Mouse (Mus musculus): ENCODE measurements around the gene Cacng6.
A peak's percentile ranks its signal among the peaks of the same experiment; 100 is the strongest.
"Not testable (repeated sequence)": the region's sequence is repeated elsewhere in the genome, so short reads cannot be mapped to it uniquely, and the experiment has no call there.

The Cacng6 gene

DNA sequence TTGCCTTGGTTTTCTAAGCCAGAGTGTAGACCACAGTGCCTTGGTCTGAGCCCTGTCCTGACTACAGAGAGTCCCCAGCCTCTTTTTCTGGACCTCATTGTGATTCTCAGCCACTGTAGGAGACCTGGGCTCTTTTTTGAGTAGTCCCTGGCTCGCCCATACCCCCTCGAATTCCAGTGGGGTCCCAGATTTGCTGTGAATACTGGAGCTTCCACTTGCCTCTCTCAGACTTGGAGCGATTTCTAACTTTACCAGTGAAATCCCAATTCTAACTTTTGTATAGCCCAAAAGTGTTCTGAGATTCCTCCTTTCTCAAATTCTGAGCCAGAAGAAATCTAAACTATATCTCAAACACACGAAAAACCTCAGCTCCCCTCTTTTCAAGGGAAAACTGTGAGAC, at the start of gene Cacng6:
TSS of gene Cacng6 (plus strand) at position 301 of the 400 bp plus-strand sequence.
- DNase-seq = no peak

DNA sequence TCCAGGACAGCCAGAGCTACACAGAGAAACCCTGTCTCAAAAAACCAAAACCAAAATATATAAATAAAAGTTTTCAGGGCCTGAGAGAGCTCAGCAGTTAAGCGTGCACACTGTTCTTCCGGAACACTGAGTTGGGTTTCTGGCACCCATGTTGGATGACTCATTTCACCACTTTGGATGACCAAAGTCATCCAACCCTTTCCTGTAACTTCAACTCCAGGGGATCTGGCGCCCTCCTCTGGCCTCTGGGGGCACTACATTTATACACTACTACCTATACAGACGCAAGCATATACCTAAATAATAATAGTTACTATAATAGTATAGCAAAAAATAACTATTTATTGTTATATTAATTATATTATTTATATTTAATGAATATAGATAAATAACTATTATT, 47.2 kb upstream of the Cacng6 start:
- peak; percentile 50 to 56 for DNase-seq

DNA sequence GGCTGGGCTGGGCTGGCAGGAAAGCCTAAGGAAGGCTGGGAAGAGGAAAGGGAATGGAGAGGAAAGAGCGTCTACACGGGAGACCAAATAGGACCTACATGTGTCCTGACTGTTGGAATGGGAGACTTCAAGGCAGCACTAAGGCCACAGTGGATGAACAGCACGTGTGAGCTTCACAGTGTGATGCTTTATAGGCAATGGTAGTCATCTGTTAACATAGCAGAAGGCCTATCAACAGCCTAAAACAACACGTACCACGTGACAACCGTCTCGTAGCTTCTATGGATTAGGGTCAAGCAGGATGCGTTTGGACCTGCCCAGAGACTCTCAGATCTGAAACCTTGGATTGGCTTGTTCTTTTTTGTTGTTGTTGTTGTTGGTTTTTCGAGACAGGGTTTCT, 41.9 kb upstream of the Cacng6 start:
- DNase-seq = no peak

GRCm38 (mm10) chr7:3384807-3385319, 39.1 kb upstream of the Cacng6 start:
- DNase-seq = no peak

DNA sequence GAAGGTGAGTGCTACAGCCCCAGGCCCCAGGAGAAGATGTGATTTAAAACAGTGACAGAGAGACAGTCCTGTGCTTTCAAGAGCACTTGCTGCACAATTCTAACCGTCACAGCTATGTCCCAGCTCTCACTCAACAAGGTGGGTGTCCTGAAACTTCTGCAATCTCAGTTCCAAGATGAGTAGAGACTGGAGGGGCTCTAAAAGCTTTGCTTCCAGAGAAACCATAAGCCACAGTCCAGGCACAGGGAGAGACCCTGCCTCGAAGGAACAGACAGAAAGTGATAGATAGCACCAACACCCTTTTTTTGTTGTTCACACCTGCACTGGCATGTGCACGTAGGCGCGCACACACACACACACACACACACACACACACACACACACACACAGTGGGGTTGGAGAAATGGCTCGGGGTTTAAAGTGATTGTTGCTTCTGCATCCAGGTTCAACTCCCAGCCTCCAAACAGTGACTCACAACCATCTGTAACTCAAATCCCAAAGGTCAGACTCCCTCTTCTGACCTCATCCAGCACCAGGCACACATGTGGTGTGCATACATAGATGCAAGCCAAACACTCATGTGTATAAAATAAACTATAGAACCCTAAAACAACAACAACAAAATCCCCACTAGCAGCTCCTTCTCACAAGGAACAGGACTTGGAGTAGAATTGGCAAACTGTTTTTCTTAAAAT, 37.8 kb upstream of the Cacng6 start:
- DNase-seq = no peak

DNA sequence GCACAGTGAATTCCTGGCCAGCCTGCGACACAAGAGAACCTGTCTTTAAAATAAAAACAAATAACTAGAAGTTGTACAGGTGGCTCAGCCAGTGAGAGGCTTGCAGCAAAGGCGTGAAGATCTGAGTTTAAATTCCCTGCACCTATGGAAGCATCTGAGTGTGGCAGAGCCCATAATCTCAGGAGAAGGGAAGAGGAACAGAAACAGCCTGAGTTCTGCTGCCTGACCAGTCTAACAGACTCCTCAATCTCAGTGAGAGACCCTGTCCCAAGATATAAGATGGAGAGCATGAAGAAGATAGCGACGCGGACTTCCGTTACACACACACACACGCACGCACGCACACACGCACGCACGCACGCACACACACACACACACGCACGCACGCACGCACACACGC, 36.2 kb upstream of the Cacng6 start:
- no peak for DNase-seq

DNA sequence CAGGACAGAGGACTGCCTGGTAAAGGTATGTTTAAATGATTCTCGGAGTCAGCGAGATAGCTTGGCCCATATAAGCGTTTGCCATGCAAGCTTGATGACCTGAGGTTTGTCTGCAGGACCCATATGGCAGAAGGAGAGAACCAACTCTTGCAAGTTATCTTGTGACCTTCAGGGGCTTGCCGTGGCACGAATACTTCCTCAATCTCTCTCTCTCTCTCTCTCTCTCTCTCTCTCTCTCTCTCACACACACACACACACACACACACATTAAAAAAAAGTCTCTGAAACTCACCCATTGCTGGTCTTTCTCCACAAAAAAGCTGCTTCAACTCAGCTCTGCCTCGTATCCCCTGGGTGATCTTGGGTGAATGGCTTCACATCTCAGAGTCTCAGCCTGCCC, 35.1 kb upstream of the Cacng6 start:
- DNase-seq = no peak

GRCm38 (mm10) chr7:3389444-3390412, 34.3 kb upstream of the Cacng6 start:
- DNase-seq = peak; percentile 43 to 74

- no peak for DNase-seq
Measured at GRCm38 (mm10) chr7:3390413-3391080, 33.4 kb upstream of the Cacng6 start, which contains the start of gene Cacng8. Cacng8 (plus strand) TSS chr7:3390683.

DNA sequence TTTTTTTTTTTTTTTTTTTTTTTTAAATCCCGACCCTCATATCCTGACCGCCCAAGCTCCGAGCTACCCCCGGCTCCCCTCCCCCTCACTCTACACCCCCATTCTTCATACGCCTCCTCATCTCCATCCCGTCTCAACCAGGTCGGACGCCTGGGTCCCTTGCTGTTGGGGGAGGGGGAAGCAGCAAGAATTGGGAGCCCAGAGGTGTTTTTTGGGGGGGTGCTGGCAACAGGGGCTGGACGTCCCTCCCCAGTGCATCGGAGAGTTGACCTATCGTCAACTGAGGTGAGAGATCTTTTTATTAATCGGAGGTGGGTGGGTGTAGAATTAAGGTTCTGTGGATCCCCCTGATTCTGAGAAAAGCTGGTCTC, 32.9 kb upstream of the Cacng6 start:
- DNase-seq = peak in 1 of 2 experiments; percentile 27

- DNase-seq = peak; percentile 27 to 31
Measured at GRCm38 (mm10) chr7:3391809-3392208, 32.2 kb upstream of the Cacng6 start.

DNA sequence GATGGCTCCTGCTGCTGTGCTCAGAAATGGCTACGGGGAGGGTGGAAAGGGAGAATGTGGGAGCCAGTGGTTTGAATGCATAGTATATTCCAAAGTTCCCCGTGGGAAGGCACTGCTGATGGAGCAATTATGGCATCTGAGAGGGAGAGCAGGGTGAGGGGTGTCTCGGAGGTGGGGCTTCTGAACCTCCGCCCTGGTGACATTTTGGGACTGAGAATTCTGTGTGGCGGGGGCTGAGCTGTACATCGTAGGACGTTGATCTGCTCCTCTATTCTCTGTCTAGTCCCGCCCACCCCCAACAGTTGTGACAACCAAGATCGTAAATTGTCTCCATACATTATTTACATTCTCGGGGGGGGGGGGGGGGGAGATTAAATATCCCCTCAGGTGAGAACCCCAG, 26.6 kb upstream of the Cacng6 start:
- no peak for DNase-seq

GRCm38 (mm10) chr7:3397797-3398196, 26.2 kb upstream of the Cacng6 start:
- DNase-seq = no peak

DNA sequence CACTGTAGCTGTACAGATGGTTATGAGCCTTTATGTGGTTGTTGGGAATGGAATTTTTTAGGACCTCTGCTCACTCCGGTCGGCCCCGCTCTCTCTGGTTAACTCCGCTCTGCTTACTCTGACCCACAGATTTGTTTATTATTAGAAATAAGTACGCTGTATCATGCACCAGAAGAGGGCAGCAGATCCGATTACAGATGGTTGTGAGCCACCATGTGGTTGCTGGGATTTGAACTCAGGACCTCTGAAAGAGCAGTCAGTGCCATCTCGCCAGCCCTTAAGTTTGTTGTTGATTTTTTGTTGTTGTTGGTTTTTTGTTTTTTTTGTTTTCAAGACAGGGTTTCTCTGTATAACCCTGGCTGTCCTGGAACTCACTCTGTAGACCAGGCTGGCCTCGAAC, 25.6 kb upstream of the Cacng6 start:
- not testable (repeated sequence) for DNase-seq

GRCm38 (mm10) chr7:3399937-3400336, 24.1 kb upstream of the Cacng6 start:
- DNase-seq = no peak

DNA sequence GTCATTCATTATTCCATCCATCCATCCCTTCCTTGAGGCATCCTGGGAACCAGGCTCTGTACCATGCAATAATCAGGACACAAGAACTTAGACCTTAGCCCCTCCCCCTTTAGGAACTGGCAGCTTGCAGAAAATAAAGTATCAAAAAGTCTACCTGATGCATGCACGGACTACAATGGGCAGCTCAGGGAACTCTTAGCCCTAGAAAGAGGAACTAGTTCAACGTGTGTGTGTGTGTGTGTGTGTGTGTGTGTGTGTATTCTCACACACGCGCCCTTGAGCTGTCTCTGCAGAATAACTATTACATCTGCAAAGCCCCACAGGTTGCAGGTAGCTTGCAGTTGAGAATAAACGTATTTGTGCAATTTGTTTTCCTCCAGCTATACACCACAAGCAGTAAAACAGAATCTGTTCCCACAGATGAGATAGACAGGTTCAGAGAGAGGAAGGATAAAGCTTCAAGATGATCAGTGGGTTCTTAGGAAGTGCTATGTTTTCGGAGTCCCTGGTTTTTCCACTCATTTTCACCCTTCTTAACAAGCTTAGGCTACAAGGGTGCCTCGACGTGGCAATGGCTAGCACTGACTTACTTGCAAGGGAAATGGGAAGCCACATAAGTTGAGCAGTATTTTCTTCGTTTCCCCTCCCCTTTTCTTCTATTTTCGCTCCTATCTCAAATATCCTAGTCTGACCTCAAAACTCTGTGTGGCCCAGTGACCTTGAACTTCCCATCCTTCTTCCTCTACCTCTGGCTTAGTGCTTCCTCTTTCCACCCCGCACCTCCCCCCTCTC, 14.1 kb upstream of the Cacng6 start:
- no peak for DNase-seq

GRCm38 (mm10) chr7:3411160-3411941, 12.6 kb upstream of the Cacng6 start:
- peak; percentile 49 to 50 for DNase-seq

DNA sequence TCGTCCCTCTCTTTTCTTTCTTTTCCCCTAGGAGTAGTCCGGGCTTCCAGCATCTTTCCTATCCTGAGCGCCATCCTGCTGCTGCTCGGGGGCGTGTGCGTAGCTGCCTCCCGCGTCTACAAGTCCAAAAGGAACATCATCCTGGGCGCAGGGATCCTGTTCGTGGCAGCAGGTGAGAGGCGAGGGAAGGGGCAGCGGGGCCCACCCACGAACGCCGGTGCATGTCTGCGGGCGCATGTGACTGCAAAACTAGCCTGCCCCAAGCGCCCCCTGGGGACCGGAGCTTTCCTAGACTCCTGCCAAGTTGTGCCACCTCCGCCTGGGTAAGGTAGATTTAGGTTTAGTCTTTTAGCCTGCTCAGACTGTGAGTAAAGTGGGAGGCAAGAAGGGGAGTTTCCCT, 12.0 kb upstream of the Cacng6 start:
- DNase-seq = peak; percentile 44 to 52

DNA sequence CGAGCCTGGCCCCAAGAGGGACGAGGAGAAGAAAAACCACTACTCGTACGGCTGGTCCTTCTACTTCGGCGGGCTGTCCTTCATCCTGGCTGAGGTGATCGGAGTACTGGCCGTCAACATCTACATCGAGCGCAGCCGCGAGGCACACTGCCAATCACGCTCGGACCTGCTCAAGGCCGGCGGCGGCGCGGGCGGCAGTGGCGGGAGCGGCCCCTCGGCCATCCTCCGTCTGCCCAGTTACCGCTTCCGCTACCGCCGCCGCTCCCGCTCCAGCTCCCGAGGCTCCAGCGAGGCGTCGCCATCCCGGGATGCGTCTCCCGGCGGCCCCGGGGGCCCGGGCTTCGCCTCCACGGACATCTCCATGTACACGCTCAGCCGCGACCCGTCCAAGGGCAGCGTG, 9.1 kb upstream of the Cacng6 start:
- DNase-seq = peak; percentile 38 to 69

- DNase-seq = peak; percentile 22 to 58
Measured at GRCm38 (mm10) chr7:3415378-3415777, 8.6 kb upstream of the Cacng6 start.

GRCm38 (mm10) chr7:3419941-3420340, 4.1 kb upstream of the Cacng6 start:
- no peak for DNase-seq

Measured in cerebellum, adult 18-20 months (tissue).